In genomic region chr4:151506701-151507100, GRCm38 (mm10) we compare ENCODE assay signal across 23 mouse cellular contexts.
A peak's percentile ranks its signal among the peaks of the same experiment; 100 is the strongest.
DNase-seq lines count a peak whose midpoint lies in the region; ATAC-seq lines count a peak whose summit lies in the region.
"Had no signal": no experiment of that assay in that cellular context is flagged by ENCODE, and none has a peak within 500 bp of the region (broad histone marks: within the 10 kb centered on the region; RNA-seq: fewer than 3 reads in every experiment).

No protein-coding gene starts in this region.

- no peak overlapping the region for H3K27ac ChIP-seq in midbrain, embryonic 11.5 days (ENCODE audit: low read depth, low read length)
- H3K27ac ChIP-seq in midbrain, embryonic 16.5 days (ENCODE audit: low read length): no peak overlapping the region
- H3K27ac ChIP-seq: embryonic facial prominence, embryonic 15.5 days; forebrain, embryonic 15.5 days; heart, adult 2 months; heart, embryonic 15.5 days; hindbrain, embryonic 10.5 days; hindbrain, embryonic 14.5 days had no signal

- H3K4me2 ChIP-seq in midbrain, embryonic 11.5 days: no peak overlapping the region
- H3K4me2 ChIP-seq in midbrain, embryonic 16.5 days (ENCODE audit: low read length): no peak overlapping the region
- H3K4me2 ChIP-seq: embryonic facial prominence, embryonic 15.5 days; forebrain, embryonic 15.5 days; heart, embryonic 11.5 days; heart, embryonic 15.5 days; hindbrain, embryonic 14.5 days had no signal

- WGBS in midbrain, embryonic 11.5 days: 92% methylated on average over 6 of the region's 6 CpGs
- WGBS in midbrain, embryonic 16.5 days: 85% methylated on average over 6 of the region's 6 CpGs

- no peaks in the 10 kb centered on the region for H3K36me3 ChIP-seq in midbrain, embryonic 11.5 days (ENCODE audit: control insufficient read depth, insufficient read depth, low read length)
- H3K36me3 ChIP-seq in midbrain, embryonic 16.5 days (ENCODE audit: control insufficient read depth, insufficient read depth, low read length): no peaks in the 10 kb centered on the region
- H3K36me3 ChIP-seq: embryonic facial prominence, embryonic 15.5 days; forebrain, embryonic 15.5 days; heart, embryonic 15.5 days; hindbrain, embryonic 10.5 days had no signal

- no peak for ATAC-seq in midbrain, embryonic 11.5 days (ENCODE audit: low FRiP score)
- no peak for ATAC-seq in midbrain, embryonic 16.5 days
- ATAC-seq: forebrain, embryonic 15.5 days had no signal

- H3K9me3 ChIP-seq in midbrain, embryonic 11.5 days (ENCODE audit: control insufficient read depth, low read length): peaks cover 9% of the 10 kb centered on the region; the same call in 1 of the 2 replicates
- no peaks in the 10 kb centered on the region for H3K9me3 ChIP-seq in midbrain, embryonic 16.5 days (replicated peaks; ENCODE audit: control insufficient read depth, low read length, poor library complexity, severe bottlenecking)
- H3K9me3 ChIP-seq: embryonic facial prominence, embryonic 15.5 days; forebrain, embryonic 15.5 days; heart, embryonic 15.5 days had no signal

- no peaks in the 10 kb centered on the region for H3K4me1 ChIP-seq in midbrain, embryonic 11.5 days (ENCODE audit: control insufficient read depth, insufficient read depth, low read length)
- 0 out of 2 replicates have a peak, but pooled peaks cover 2% of the 10 kb centered on the region for H3K4me1 ChIP-seq in midbrain, embryonic 16.5 days (ENCODE audit: control insufficient read depth, insufficient read depth, low read length)
- H3K4me1 ChIP-seq: embryonic facial prominence, embryonic 15.5 days; heart, embryonic 15.5 days; hindbrain, embryonic 10.5 days had no signal

- DNase-seq in frontal cortex, postnatal 36 days (ENCODE audit: low spot score in 2 of 2): peak; percentile 8 to 17
- DNase-seq in frontal cortex, postnatal 25 days (ENCODE audit: low spot score in 2 of 2): no peak
- DNase-seq in midbrain, embryonic 11.5 days (ENCODE audit: low spot score, missing footprints): peak; percentile 4
- peak; percentile 73 for DNase-seq in NIH3T3 (ENCODE audit: low read depth)
- DNase-seq in telencephalon, adult 2 months (ENCODE audit: low read depth, low spot score): peak; percentile 48
- DNase-seq in natural killer cell, adult 2 months (ENCODE audit: low spot score in 2 of 2): no peak
- DNase-seq: adrenal gland, adult 8-10 months; adrenal gland, postnatal 36 days; cerebellum, adult 11 months; cerebellum, adult 8-10 months; cerebellum, postnatal 14 days; embryo, embryonic 11 days; gastrocnemius, postnatal 14 days; heart, adult 2 months; heart, postnatal 14 days had no signal

- H3K4me3 ChIP-seq in midbrain, embryonic 11.5 days (ENCODE audit: low read depth, low read length): no peak overlapping the region
- H3K4me3 ChIP-seq in midbrain, embryonic 16.5 days (ENCODE audit: low read depth, low read length): no peak overlapping the region
- H3K4me3 ChIP-seq: embryonic facial prominence, embryonic 15.5 days; erythroblast, embryonic 14.5 days; forebrain, embryonic 15.5 days; heart, adult 2 months; heart, embryonic 15.5 days; hindbrain, embryonic 10.5 days had no signal

- no peak overlapping the region for H3K9ac ChIP-seq in midbrain, embryonic 11.5 days (ENCODE audit: low read length)
- H3K9ac ChIP-seq in midbrain, embryonic 16.5 days (ENCODE audit: low read depth, low read length): no peak overlapping the region
- H3K9ac ChIP-seq: embryonic facial prominence, embryonic 15.5 days; forebrain, embryonic 15.5 days; heart, embryonic 15.5 days; hindbrain, embryonic 14.5 days had no signal

- no peaks in the 10 kb centered on the region for H3K27me3 ChIP-seq in midbrain, embryonic 11.5 days (ENCODE audit: control insufficient read depth, insufficient read depth, low read length)
- H3K27me3 ChIP-seq in midbrain, embryonic 16.5 days (ENCODE audit: control insufficient read depth, insufficient read depth, low read depth, low read length): no peaks in the 10 kb centered on the region
- H3K27me3 ChIP-seq: embryonic facial prominence, embryonic 15.5 days; forebrain, embryonic 15.5 days; heart, embryonic 15.5 days had no signal

Comparison
In these comparisons a context has a peak if more than half of its experiments do, and no peak if none do; other contexts are left out.
1. DNase-seq: peak in frontal cortex, postnatal 36 days (2 of 2), midbrain, embryonic 11.5 days (single experiment), NIH3T3 (single experiment) and telencephalon, adult 2 months (single experiment); none in frontal cortex, postnatal 25 days (0 of 2) and natural killer cell, adult 2 months (0 of 2).